Mouse (Mus musculus) embryonic fibroblast, embryonic 13.5 days (primary cell): ENCODE measurements around the gene Hist1h2bk.

ENCODE experiments used
- CTCF ChIP-seq: IDR thresholded peaks from 2 replicates; pipeline ENCODE4 v1.5.1; 2011; ENCODE audit warnings: mild to moderate bottlenecking, control low read depth, low read length, moderate library complexity, borderline replicate concordance; ENCODE audit not compliant: insufficient read depth
- POLR2A ChIP-seq: IDR thresholded peaks from 2 replicates; pipeline ENCODE4 v1.6.1; 2011; ENCODE audit warnings: low read depth, mild to moderate bottlenecking, control low read depth, low read length, moderate library complexity

GRCm38 (mm10) chr13:22028673-22029460, 6.8 kb upstream of the Hist1h2bk start:
- TF ChIP-seq CTCF = peak; percentile 93
- no peak for TF ChIP-seq POLR2A
